Mouse (Mus musculus) lung, embryonic 15.5 days (tissue): ENCODE data around the gene Lnx2. TPM values are rescaled to one million over a fixed set of nuclear protein-coding genes. Genes with fewer than 3 reads are reported as not detected.

ENCODE experiments used
- ATAC-seq: fragments of 200-750 bp; cut with Nextera tagmentation; 2 replicates; pipeline ENCODE4 v1.8.0; 2017; ENCODE audit warnings: moderate number of reproducible peaks, borderline replicate concordance; ENCODE audit not compliant: low FRiP score, low TSS enrichment; ENCODE audit errors: extremely low read depth
- H3K27ac ChIP-seq: fragments of 300-500 bp; sonication (generic); 2 replicates; pipeline ENCODE4 v1.5.1; 2015; ENCODE audit warnings: moderate library complexity, mild to moderate bottlenecking, inconsistent platforms
- H3K27me3 ChIP-seq: fragments of 300-500 bp; sonication (generic); 2 replicates; pipeline ENCODE4 v1.6.1; 2015; ENCODE audit warnings: inconsistent platforms
- H3K36me3 ChIP-seq: fragments of 300-500 bp; sonication (generic); 2 replicates; pipeline ENCODE4 v1.6.1; 2015; ENCODE audit warnings: inconsistent platforms
- H3K4me1 ChIP-seq: fragments of 300-500 bp; sonication (generic); 2 replicates; pipeline ENCODE4 v1.6.1; 2015; ENCODE audit warnings: inconsistent platforms
- H3K4me2 ChIP-seq: fragments of 300-500 bp; sonication (generic); 2 replicates; pipeline ENCODE4 v1.6.1; 2015; ENCODE audit warnings: inconsistent platforms, mild to moderate bottlenecking, moderate library complexity
- H3K4me3 ChIP-seq: fragments of 300-500 bp; sonication (generic); 2 replicates; pipeline ENCODE4 v1.5.1; 2015; ENCODE audit warnings: mild to moderate bottlenecking, inconsistent platforms
- H3K9ac ChIP-seq: fragments of 300-500 bp; sonication (generic); 2 replicates; pipeline ENCODE4 v1.6.1; 2015; ENCODE audit warnings: inconsistent platforms
- H3K9me3 ChIP-seq: fragments of 300-500 bp; sonication (generic); 2 replicates; pipeline ENCODE4 v1.6.1; 2016; ENCODE audit warnings: inconsistent platforms
- WGBS: fragments of 180-500 bp; shearing (Covaris S2); methylation state at CpG from one replicate; pipeline ENCODE4 v1.1.7; 2015; 5-methylcytosine and 5-hydroxymethylcytosine counted together
- polyA plus RNA-seq: library from polyadenylated mRNA; unstranded; fragments of >200 nt; fragmentation: Nextera tagmentation; extraction: Ambion mirVana; gene quantifications from 2 replicates; pipeline ENCODE4 v1.2.1, GENCODE M21; 2015

Gene Lnx2
- polyA plus RNA-seq, 1 experiment from 2014 or later = 17.2 TPM

DNA sequence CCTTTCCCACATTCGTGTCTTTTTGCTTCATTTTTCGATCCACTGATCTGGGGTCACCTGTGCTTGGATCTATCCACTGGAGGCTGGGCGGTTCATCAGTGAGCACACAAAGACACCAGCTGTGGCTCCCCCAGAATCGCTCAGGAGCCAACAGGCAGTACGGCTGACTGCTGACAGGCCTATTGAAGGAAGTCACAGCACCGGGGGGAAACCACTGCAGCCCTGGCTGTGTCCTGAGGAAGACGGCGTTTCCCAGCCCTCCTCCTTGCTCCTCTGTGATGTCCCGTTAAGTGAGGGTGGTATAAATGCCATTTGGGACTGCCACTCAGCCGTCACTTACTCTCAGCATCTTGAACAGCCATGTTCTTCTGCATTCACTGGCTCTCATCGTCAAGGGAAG lies 30.5 kb downstream of the Lnx2 start:
- WGBS = 60% methylated on average over 11 of the region's 11 CpGs
- ATAC-seq = no peak
- Histone ChIP-seq H3K27me3 (no peaks in the 10 kb centered on the region), H3K4me1 (peaks cover 35% of the 10 kb centered on the region), H3K27ac (no peak overlapping the region), H3K36me3 (peaks cover 9% of the 10 kb centered on the region; the same call in 1 of the 2 replicates), H3K9ac (no peak overlapping the region), H3K4me3 (no peak overlapping the region), H3K9me3 (no peaks in the 10 kb centered on the region), H3K4me2 (no peak overlapping the region)

DNA sequence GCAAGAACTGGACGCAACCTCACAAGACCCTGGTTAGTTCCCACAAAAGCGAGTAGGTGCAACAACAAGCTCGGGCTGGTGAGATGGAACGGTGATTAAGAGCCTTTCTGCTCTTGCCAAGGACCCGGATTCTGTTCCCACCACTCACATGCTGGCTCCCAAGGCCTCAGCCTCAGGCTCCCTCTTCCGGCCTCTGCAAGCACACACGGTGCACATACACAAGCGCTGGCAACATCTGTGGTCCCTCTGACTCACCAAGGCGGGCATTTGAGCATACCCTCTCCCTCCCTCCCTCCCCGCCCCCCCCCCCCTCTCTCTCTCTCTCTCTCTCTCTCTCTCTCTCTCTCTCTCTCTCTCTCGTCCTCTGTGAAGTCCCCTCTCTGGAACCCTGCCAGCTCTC lies 31.1 kb downstream of the Lnx2 start:
- ATAC-seq = no peak
- Histone ChIP-seq H3K9me3 (no peaks in the 10 kb centered on the region), H3K9ac (no peak overlapping the region), H3K4me1 (peaks cover 35% of the 10 kb centered on the region), H3K36me3 (peaks cover 15% of the 10 kb centered on the region; the same call in 1 of the 2 replicates), H3K4me2 (no peak overlapping the region), H3K4me3 (no peak overlapping the region), H3K27me3 (no peaks in the 10 kb centered on the region), H3K27ac (no peak overlapping the region)
- WGBS = 60% methylated on average over 9 of the region's 11 CpGs

DNA sequence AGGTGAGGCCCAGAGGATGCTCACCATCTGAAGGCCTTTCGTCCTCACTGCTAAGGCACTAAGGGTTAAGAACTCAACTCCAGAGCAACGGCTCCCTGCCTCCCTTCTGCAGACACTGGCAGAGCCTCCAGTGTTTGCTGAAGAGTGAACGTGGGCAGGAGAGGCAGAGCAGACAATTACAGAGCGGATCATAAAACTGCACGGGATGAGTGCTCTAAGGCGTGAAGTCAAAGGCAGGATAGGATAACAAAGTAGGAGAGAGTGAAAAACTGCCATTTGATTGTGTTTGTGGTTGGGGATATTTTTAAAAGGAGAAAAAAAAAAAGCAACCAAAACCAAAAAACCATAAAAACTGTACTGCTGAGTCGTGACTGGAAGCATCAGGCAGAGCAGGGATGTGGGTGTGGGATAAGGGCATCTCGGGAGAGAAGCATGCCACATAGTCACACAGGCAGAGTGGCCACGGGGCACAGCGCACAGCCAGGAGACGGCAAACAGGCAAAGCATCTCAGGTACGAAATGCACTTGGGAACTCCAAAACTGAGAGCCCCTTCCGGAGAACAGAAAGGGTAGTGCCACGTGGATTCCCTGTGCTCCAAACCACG lies 33.0 kb downstream of the Lnx2 start:
- H3K9ac ChIP-seq = no peak overlapping the region
- WGBS = 50% methylated on average over 15 of the region's 15 CpGs
- no peak overlapping the region for H3K4me2 ChIP-seq

DNA sequence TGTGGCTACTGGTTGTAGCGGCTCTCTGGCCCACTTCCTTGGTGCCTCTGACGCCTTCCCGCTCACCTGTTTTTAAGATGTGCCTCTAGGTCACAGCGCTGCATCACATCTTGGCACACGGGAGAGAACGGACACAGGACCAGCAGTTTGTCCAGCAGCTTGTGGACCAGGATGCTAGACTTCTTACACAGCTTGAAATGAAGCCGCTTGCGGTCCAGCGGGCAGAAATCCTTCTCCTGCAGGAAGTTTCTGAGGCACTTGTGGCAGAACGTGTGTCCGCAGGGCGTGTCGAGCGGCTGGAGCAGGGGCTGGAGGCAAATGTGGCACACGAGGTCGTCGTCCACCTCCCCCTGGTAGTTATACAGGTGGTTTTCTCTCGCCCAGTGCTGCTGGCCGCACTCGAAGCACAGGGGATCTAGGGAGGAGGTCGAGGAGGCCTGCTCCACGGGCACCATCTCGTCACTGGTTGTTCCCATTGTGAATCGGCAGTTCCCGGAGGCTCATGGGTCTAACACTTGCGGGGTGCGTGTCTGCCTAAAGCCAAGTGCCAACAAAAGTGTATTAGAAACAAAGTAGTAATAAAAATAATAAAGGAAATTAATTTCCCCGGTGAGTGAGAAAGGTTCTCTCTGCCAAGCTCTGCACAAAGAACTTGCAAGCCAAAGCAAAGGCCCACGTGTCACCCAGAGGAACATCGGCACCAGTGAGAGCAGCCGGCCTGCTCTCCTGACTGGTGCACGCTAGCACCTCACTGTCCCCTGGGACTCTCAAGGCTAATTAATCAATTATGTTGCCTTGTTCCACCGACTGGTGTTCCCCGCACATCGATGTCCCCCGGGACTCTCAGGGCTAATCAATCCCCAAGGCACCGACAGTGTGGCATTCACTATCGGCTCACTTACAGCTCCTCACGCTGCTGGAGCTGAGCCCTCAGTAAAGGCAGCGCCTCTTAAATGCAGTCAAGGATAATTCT lies 34.1 kb downstream of the Lnx2 start:
- peaks cover 55% of the 10 kb centered on the region for H3K4me1 ChIP-seq
- no peaks in the 10 kb centered on the region for H3K27me3 ChIP-seq
- H3K4me3 ChIP-seq = no peak overlapping the region
- H3K9ac ChIP-seq = no peak overlapping the region
- H3K36me3 ChIP-seq = peaks cover 15% of the 10 kb centered on the region; the same call in 1 of the 2 replicates
- no peak overlapping the region for H3K27ac ChIP-seq
- no peak for ATAC-seq
- H3K4me2 ChIP-seq = no peak overlapping the region
- 81% methylated on average over 40 of the region's 40 CpGs for WGBS
- H3K9me3 ChIP-seq = no peaks in the 10 kb centered on the region

More for the DNA sequence above, 33.0 kb downstream of the Lnx2 start:
- Histone ChIP-seq H3K27me3 (no peaks in the 10 kb centered on the region), H3K27ac (no peak overlapping the region), H3K9me3 (no peaks in the 10 kb centered on the region), H3K4me1 (peaks cover 45% of the 10 kb centered on the region), H3K4me3 (no peak overlapping the region), H3K36me3 (peaks cover 15% of the 10 kb centered on the region; the same call in 1 of the 2 replicates)
- ATAC-seq = no peak

DNA sequence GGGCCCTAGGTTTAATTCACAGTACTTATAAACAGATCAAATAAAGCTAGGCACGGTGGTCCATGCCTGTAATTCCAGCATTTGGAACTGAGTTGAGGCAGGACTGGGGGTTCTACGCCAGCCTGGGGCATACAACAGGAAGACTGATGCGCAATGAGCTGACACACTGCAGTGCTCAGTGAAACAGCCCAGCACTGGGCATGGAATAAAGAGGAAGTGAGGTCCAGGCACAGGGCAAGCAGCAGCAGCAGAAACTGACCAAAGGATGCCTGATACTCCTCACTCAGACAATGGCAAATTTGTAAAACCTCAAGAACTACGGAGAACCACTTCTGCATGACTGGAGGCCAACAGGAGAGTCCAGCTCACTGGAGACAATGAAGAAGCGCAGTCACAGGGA lies 37.0 kb downstream of the Lnx2 start:
- no peak overlapping the region for H3K4me3 ChIP-seq
- no peaks in the 10 kb centered on the region for H3K27me3 ChIP-seq
- peaks cover 15% of the 10 kb centered on the region; the same call in 1 of the 2 replicates for H3K36me3 ChIP-seq
- no peak overlapping the region for H3K27ac ChIP-seq
- no peak overlapping the region for H3K4me2 ChIP-seq
- no peaks in the 10 kb centered on the region for H3K9me3 ChIP-seq
- no peak overlapping the region for H3K9ac ChIP-seq
- ATAC-seq = no peak
- H3K4me1 ChIP-seq = peaks cover 57% of the 10 kb centered on the region
- WGBS = 77% methylated on average over 5 of the region's 5 CpGs

DNA sequence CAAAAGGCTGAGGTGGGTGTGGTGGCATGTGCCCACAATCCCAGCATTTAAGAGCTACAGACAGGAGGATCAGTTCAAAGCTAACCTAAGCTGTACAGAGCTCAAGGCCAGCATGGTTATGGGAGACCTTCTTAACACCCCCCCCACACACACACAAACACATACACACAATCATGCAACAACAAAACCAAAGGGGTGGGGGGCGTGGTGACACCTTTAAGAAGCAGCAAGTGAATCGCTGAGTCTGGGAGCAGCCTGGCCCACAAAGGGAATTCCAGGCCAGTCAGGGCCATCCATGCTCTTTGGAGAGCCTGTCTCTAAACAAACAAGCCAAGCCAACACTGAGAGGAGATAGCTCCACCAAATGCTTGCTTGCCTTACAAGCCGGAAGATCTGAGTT lies 38.8 kb downstream of the Lnx2 start:
- no peak for ATAC-seq
- H3K27ac ChIP-seq = peak overlapping the region; percentile 59
- H3K36me3 ChIP-seq = peaks cover 15% of the 10 kb centered on the region; the same call in 1 of the 2 replicates
- H3K4me1 ChIP-seq = peaks cover 48% of the 10 kb centered on the region
- no peaks in the 10 kb centered on the region for H3K9me3 ChIP-seq
- 37% methylated on average over 3 of the region's 3 CpGs for WGBS
- H3K9ac ChIP-seq = no peak overlapping the region
- H3K27me3 ChIP-seq = no peaks in the 10 kb centered on the region
- no peak overlapping the region for H3K4me3 ChIP-seq
- H3K4me2 ChIP-seq = no peak overlapping the region

DNA sequence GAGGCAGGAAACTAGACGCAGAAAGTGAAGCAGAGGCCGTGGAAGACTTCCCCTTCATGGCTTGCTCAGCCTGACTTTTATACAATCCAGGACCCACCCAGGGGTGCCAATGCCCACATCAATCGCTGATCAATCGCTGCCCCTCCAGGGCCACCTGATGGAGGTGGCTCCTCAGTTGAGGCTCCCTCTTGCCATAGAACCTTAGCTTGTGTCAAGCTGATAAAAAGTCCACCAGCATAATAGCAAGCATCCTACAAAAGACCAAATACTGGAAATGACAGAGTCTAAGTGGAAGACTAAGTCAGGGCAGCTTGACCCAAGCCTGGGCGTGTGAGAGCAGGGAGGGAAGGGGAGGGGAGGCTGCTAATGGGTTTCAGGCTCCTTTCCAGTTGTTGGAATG lies 39.7 kb downstream of the Lnx2 start:
- H3K4me2 ChIP-seq = no peak overlapping the region
- no peaks in the 10 kb centered on the region for H3K27me3 ChIP-seq
- no peak overlapping the region for H3K4me3 ChIP-seq
- H3K4me1 ChIP-seq = peaks cover 47% of the 10 kb centered on the region
- peaks cover 19% of the 10 kb centered on the region for H3K36me3 ChIP-seq
- no peak overlapping the region for H3K9ac ChIP-seq
- ATAC-seq = no peak
- peak overlapping the region; percentile 66 for H3K27ac ChIP-seq
- no peaks in the 10 kb centered on the region for H3K9me3 ChIP-seq
- WGBS = 77% methylated on average over 5 of the region's 5 CpGs

DNA sequence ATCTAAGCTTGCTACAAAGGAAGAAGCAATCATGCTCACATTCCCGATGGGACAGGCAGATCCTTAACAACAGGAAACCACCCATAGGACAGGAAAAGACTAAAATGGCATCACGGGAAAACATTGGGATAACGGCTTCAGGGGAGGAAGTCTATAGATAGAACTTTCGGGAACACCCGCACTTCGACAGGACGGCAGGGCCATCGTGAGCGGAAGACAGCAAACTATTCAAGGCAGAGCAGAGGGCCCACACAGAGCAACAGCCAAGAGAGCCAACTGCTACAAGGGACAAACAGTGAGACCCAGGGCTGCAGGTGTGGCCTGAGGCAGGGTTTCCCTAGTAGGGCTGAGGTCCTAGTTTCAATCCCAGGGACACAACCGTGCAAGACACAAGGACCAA lies 40.4 kb downstream of the Lnx2 start:
- no peaks in the 10 kb centered on the region for H3K9me3 ChIP-seq
- 64% methylated on average over 10 of the region's 10 CpGs for WGBS
- H3K4me3 ChIP-seq = no peak overlapping the region
- peak; percentile 43; the same call in 1 of the 2 replicates for ATAC-seq
- H3K27me3 ChIP-seq = no peaks in the 10 kb centered on the region
- peak overlapping the region; percentile 66 for H3K27ac ChIP-seq
- no peak overlapping the region for H3K4me2 ChIP-seq
- H3K4me1 ChIP-seq = peaks cover 45% of the 10 kb centered on the region
- H3K9ac ChIP-seq = no peak overlapping the region
- peaks cover 18% of the 10 kb centered on the region for H3K36me3 ChIP-seq

DNA sequence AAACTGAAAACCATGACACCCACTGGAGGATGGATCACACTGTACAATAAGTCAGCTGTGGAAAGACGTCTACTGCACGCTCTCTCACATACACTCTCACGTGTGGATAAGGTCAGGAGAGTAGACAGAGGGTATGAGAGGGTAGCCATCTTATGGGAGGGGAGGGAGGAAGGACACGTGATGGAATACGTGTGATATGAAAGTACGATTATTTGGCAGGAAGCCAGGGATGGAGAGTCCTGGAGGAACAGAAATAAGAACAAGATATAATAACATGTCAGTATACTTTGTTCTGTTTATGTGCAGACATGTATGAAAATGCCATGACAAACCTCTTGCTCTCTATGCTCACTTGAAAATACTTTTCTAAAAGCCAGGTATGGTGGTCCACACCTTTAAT lies 41.1 kb downstream of the Lnx2 start:
- peak overlapping the region; percentile 15; the same call in 1 of the 2 replicates for H3K27ac ChIP-seq
- H3K4me1 ChIP-seq = peaks cover 46% of the 10 kb centered on the region
- peaks cover 15% of the 10 kb centered on the region for H3K36me3 ChIP-seq
- no peaks in the 10 kb centered on the region for H3K27me3 ChIP-seq
- no peak overlapping the region for H3K4me3 ChIP-seq
- 41% methylated on average over 6 of the region's 6 CpGs for WGBS
- no peak overlapping the region for H3K9ac ChIP-seq
- no peak overlapping the region for H3K4me2 ChIP-seq
- no peaks in the 10 kb centered on the region for H3K9me3 ChIP-seq
- no peak for ATAC-seq

DNA sequence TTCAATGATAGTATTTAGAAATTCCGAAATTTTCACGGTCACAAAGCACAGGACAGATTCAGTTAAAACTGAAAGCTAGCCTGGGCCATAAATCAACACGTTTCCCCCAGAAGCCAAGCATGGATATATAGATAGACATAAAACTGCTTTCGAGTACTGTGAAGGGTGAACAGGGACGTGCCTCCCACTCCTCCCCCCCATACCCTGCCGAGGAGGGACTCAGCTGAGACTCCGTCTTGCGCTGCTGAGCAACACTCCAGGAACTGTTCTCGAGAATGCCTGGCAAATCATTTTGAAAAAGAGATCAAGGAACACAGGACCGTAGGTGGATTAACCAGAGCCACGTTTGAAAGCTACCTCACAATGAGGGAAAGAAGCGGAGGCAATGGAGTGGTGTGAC lies 42.1 kb downstream of the Lnx2 start:
- Histone ChIP-seq H3K9ac (no peak overlapping the region), H3K4me1 (peaks cover 46% of the 10 kb centered on the region), H3K9me3 (no peaks in the 10 kb centered on the region), H3K36me3 (peaks cover 20% of the 10 kb centered on the region), H3K4me2 (no peak overlapping the region), H3K27me3 (no peaks in the 10 kb centered on the region), H3K4me3 (no peak overlapping the region), H3K27ac (no peak overlapping the region)
- ATAC-seq = no peak
- 70% methylated on average over 12 of the region's 12 CpGs for WGBS

DNA sequence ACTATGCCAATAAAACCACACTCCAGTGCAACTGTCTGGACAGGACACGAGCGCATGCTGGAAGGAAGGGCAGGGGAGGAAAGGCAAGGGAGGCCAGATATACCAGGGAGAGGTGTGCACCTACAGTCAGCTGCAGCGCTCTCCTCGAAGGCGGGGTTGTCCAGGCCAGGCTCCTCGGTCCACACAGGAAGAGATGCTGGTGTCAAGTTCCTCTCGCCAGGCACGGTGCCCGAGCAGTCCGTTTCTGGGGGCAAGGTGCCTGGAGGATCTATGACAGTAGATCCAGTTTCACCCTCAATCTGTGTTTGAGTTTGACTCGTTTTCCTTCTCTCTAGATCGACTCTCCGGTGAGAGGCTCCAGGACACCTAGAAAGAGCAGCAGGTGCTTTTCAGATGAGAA lies 43.2 kb downstream of the Lnx2 start:
- 67% methylated on average over 13 of the region's 13 CpGs for WGBS
- H3K9ac ChIP-seq = no peak overlapping the region
- H3K4me2 ChIP-seq = no peak overlapping the region
- H3K36me3 ChIP-seq = peaks cover 31% of the 10 kb centered on the region
- no peak for ATAC-seq
- H3K9me3 ChIP-seq = no peaks in the 10 kb centered on the region
- peaks cover 34% of the 10 kb centered on the region for H3K4me1 ChIP-seq
- no peak overlapping the region for H3K27ac ChIP-seq
- no peak overlapping the region for H3K4me3 ChIP-seq
- H3K27me3 ChIP-seq = no peaks in the 10 kb centered on the region

DNA sequence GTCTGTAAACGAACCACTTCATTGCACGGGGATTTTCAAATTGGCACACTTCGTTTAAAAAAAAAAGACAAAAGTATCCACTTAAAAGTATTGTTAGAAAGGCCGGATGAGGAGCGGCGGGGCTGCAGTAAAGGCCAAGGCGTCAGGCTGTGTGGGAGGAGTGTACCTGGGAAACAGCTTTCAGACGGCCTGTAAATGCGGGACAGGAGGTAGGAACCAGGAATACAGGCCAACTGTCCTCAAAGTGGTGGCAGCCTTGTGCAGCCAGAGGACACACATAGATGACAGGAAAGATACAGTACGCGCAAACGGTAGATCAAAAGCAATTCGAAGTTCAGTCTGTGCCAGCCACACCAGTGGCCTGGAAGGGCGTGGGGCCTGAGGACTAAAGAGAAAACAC lies 45.1 kb downstream of the Lnx2 start:
- WGBS = 75% methylated on average over 14 of the region's 14 CpGs
- no peak overlapping the region for H3K4me3 ChIP-seq
- H3K36me3 ChIP-seq = peaks cover 48% of the 10 kb centered on the region
- no peaks in the 10 kb centered on the region for H3K27me3 ChIP-seq
- ATAC-seq = no peak
- H3K4me1 ChIP-seq = peaks cover 16% of the 10 kb centered on the region
- no peak overlapping the region for H3K4me2 ChIP-seq
- H3K9ac ChIP-seq = no peak overlapping the region
- no peaks in the 10 kb centered on the region for H3K9me3 ChIP-seq
- H3K27ac ChIP-seq = peak overlapping the region; percentile 39
